Mouse (Mus musculus) liver, adult 2 months (tissue): ENCODE results near the gene Fam126a. TPM values are rescaled to one million over a fixed set of nuclear protein-coding genes. Genes with fewer than 3 reads are reported as not detected.
A peak's percentile ranks its signal among the peaks of the same experiment; 100 is the strongest.

ENCODE experiments used
- DNase-seq: peaks from one replicate; pipeline ENCODE4 v3.0.0-alpha.2; 2011; ENCODE audit warnings: low read depth, low spot score; ENCODE audit errors: extremely low read depth
- H3K27ac ChIP-seq: fragments of 200-500 bp; replicated peaks from 2 replicates; pipeline ENCODE4 v1.5.1; 2012; ENCODE audit warnings: low read depth, mild to moderate bottlenecking, control low read depth, inconsistent platforms, low read length; ENCODE audit not compliant: insufficient read depth
- H3K27me3 ChIP-seq: fragments of 200-500 bp; 2 replicates; pipeline ENCODE4 v1.6.1; 2012; ENCODE audit warnings: mild to moderate bottlenecking, moderate library complexity, low read length, inconsistent platforms; ENCODE audit not compliant: control insufficient read depth, insufficient read depth
- H3K36me3 ChIP-seq: fragments of 200-500 bp; 2 replicates; pipeline ENCODE4 v1.6.1; 2012; ENCODE audit warnings: low read length, inconsistent platforms; ENCODE audit not compliant: control insufficient read depth, insufficient read depth
- H3K4me1 ChIP-seq: fragments of 200-500 bp; 2 replicates; pipeline ENCODE4 v1.6.1; 2011; ENCODE audit warnings: low read length; ENCODE audit not compliant: control insufficient read depth, insufficient read depth
- H3K4me3 ChIP-seq: fragments of 200-500 bp; 2 replicates; pipeline ENCODE4 v1.5.1; 2011; ENCODE audit warnings: low read depth, mild to moderate bottlenecking, control low read depth, low read length, moderate library complexity; ENCODE audit not compliant: insufficient read depth
- H3K79me2 ChIP-seq: fragments of 200-500 bp; 2 replicates; pipeline ENCODE4 v1.6.1; 2012; ENCODE audit warnings: inconsistent platforms, mild to moderate bottlenecking, low read length, moderate library complexity; ENCODE audit not compliant: control insufficient read depth, insufficient read depth
- H3K9ac ChIP-seq: fragments of 200-500 bp; 2 replicates; pipeline ENCODE4 v1.6.1; 2012; ENCODE audit warnings: low read depth, mild to moderate bottlenecking, control low read depth, inconsistent platforms, low read length
- CTCF ChIP-seq: fragments of 200-500 bp; IDR thresholded peaks from 2 replicates; pipeline ENCODE4 v1.5.1; 2011; ENCODE audit warnings: low read depth, low read length, control low read depth
- POLR2A ChIP-seq: fragments of 200-500 bp; IDR thresholded peaks from 2 replicates; pipeline ENCODE4 v1.6.1; 2011; ENCODE audit warnings: low read length, control low read depth; ENCODE audit not compliant: insufficient read depth; ENCODE audit errors: extremely low read depth
- WGBS: fragments of 180-500 bp; shearing (Covaris S2); methylation state at CpG from one replicate; pipeline ENCODE4 v1.1.7; 2018; 5-methylcytosine and 5-hydroxymethylcytosine counted together
- polyA plus RNA-seq: library from polyadenylated mRNA; depleted of rRNA; stranded (reverse); fragments of >200 nt; gene quantifications from 2 replicates; pipeline ENCODE4 v1.2.3, GENCODE M21; 2012; rRNA removed
- total RNA-seq: library from RNA; depleted of rRNA; stranded (reverse); fragments of >200 nt; gene quantifications from 2 replicates; pipeline ENCODE4 v1.2.3, GENCODE M21; 2014; rRNA removed

Fam126a gene
- 8.8 and 9.0 TPM in 2 replicates for total RNA-seq
- 2.5 and 3.0 TPM in 2 replicates for polyA plus RNA-seq

GRCm38 (mm10) chr5:24030579-24030969 lies at the start of gene Fam126a:
Fam126a (minus strand) TSS chr5:24030690.
- WGBS: 2% methylated on average over 16 of the region's 16 CpGs
- H3K27ac ChIP-seq: 0 out of 2 replicates have a peak within 1 kb of the TSS, but pooled peaks have one; percentile 13
- TF ChIP-seq CTCF (no peak), POLR2A (peak; percentile 85)
- peaks cover 3% of the 10 kb centered on the region; the same call in 1 of the 2 replicates for H3K4me1 ChIP-seq
- no peaks in the 10 kb centered on the region for H3K27me3 ChIP-seq
- no peaks in the 10 kb centered on the region; the same call in 1 of the 2 replicates for H3K79me2 ChIP-seq
- H3K4me3 ChIP-seq: peak within 1 kb of the TSS; percentile 83
- H3K36me3 ChIP-seq: no peaks in the 10 kb centered on the region
- H3K9ac ChIP-seq: peak within 1 kb of the TSS; percentile 86
- peak; percentile 84 for DNase-seq

- 89% methylated on average over 7 of the region's 7 CpGs for WGBS
- no peak for TF ChIP-seq POLR2A
- no peak for TF ChIP-seq CTCF
- H3K79me2 ChIP-seq: no peaks in the 10 kb centered on the region
- H3K9ac ChIP-seq: no peak overlapping the region
- H3K27ac ChIP-seq: no peak overlapping the region
- no peak overlapping the region for H3K4me3 ChIP-seq
- peaks cover 3% of the 10 kb centered on the region; the same call in 1 of the 2 replicates for H3K4me1 ChIP-seq
- H3K36me3 ChIP-seq: no peaks in the 10 kb centered on the region
- H3K27me3 ChIP-seq: peaks cover 5% of the 10 kb centered on the region; the same call in 1 of the 2 replicates
- no peak for DNase-seq
These were observed 48.1 kb upstream of the Fam126a start for GRCm38 (mm10) chr5:24078420-24079179.

DNA sequence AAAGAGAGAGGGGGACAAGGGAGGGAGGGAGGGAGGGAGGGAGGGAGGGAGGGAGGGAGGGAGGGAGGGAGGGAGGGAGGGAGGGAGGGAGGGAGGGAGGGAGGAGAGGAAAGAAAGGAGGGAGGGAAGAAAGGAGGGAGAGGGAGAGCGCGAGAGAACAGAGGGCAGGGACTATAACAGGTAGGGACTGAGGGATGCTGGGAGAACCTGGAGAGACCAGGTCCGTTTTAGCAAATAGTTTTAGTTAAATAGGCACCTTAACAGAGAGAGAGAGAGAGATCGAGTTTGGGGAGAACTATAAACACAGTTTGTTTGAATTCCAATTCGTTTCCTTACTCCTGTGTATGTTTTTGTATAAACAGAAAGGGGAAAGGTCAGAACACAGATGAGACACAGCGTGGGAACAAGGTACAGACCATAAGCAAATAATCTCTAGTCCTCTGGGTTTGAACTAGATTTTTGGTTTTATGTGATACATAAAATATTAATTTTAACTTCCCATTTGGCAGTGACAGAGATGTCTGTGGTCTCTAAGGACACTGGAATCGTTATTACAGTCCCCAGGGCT lies 47.3 kb upstream of the Fam126a start:
- Histone ChIP-seq H3K27me3 (peaks cover 2% of the 10 kb centered on the region; the same call in 1 of the 2 replicates), H3K4me3 (0 out of 2 replicates have a peak overlapping the region, but pooled peaks have one; percentile 4), H3K9ac (no peak overlapping the region), H3K27ac (no peak overlapping the region), H3K79me2 (no peaks in the 10 kb centered on the region), H3K36me3 (no peaks in the 10 kb centered on the region), H3K4me1 (peaks cover 3% of the 10 kb centered on the region; the same call in 1 of the 2 replicates)
- TF ChIP-seq CTCF: no peak
- no peak for TF ChIP-seq POLR2A
- 9% methylated on average over 7 of the region's 7 CpGs for WGBS
- DNase-seq: peak; percentile 43

DNA sequence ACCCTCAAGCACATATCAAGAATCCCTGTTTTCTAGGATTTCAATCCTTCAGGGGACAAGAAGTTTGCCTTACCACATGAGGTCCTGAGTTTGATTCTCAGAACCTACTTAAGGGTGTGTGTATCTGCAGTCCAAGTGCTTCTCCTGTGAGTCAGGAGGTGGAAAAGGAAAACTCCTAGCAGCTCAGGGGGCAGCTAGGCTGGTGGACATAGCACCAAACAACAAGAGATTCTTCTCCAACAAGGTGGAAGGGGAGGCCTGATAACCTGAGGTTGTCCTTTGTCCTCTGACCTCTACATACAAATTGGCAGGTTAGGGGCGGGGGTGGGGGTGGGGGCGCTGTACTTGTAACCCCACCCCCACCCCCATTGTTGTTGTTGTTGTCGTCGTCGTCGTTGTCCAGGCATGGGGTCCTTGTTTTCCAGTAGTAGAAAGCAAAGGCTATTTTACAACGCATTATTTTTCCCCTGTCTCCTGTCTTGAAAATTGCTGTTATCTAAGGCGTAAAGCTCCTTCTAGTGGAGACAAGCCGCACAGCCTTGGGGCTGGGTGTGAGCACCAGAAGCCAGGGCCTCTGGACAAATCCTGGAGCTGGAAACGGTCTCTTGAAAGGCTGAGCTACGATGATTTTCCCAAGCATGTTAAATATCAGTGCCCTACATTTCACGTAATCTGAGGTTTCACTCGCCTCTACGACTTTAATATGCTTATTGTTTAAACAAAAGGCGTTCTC lies 46.7 kb upstream of the Fam126a start:
- Histone ChIP-seq H3K79me2 (no peaks in the 10 kb centered on the region), H3K4me1 (peaks cover 3% of the 10 kb centered on the region; the same call in 1 of the 2 replicates), H3K27ac (no peak overlapping the region), H3K27me3 (peaks cover 2% of the 10 kb centered on the region; the same call in 1 of the 2 replicates), H3K36me3 (no peaks in the 10 kb centered on the region), H3K9ac (no peak overlapping the region), H3K4me3 (0 out of 2 replicates have a peak overlapping the region, but pooled peaks have one; percentile 4)
- DNase-seq: peak; percentile 58
- under 1% methylated on average over 14 of the region's 15 CpGs for WGBS
- TF ChIP-seq POLR2A (no peak), CTCF (peak; percentile 78)

DNA sequence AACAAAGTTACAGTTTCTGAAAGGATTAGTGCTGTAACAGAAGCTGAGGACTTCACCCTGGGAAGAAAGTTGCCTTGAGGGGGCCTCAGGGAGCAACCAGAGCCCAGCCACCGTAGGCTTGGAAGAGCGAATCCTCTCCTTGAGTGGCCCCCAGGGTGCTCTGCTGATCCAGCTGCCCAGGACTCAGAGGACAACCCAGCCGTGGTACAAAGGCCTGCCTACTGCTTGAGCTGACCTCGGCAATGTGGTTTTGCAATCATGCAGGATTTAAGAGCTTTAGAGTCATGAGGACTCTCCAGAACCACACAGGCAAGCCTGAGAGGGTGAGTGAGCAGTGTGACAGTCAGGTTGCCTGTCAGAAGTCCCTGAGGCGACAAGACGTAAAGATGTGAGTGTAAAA lies 41.5 kb upstream of the Fam126a start:
- H3K4me3 ChIP-seq: no peak overlapping the region
- no peak overlapping the region for H3K9ac ChIP-seq
- H3K27ac ChIP-seq: no peak overlapping the region
- 68% methylated on average over 6 of the region's 6 CpGs for WGBS
- no peaks in the 10 kb centered on the region for H3K79me2 ChIP-seq
- TF ChIP-seq CTCF (no peak), POLR2A (no peak)
- H3K27me3 ChIP-seq: peaks cover 3% of the 10 kb centered on the region; the same call in 1 of the 2 replicates
- no peaks in the 10 kb centered on the region for H3K36me3 ChIP-seq
- DNase-seq: peak; percentile 13
- peaks cover 3% of the 10 kb centered on the region; the same call in 1 of the 2 replicates for H3K4me1 ChIP-seq
